Mouse (Mus musculus) limb, embryonic 15.5 days (tissue): ENCODE measurements at regions not wholly inside any gene's neighbourhood (a gene's known extent, or its start where the extent isn't known, plus 50 kb on each side); places are given as distances from the start of the nearest gene placed in this dataset.
A peak's percentile ranks its signal among the peaks of the same experiment; 100 is the strongest.

ENCODE experiments used
- ATAC-seq: fragments of 200-750 bp; cut with Nextera tagmentation; 2 replicates; pipeline ENCODE4 v1.8.0; 2017; ENCODE audit warnings: low read depth, moderate TSS enrichment; ENCODE audit not compliant: insufficient number of reproducible peaks, low FRiP score, low TSS enrichment
- H3K27ac ChIP-seq: fragments of 300-500 bp; sonication (generic); 2 replicates; pipeline ENCODE4 v1.5.1; 2015; ENCODE audit warnings: moderate library complexity, mild to moderate bottlenecking, inconsistent platforms
- H3K27me3 ChIP-seq: fragments of 300-500 bp; sonication (generic); 2 replicates; pipeline ENCODE4 v1.6.1; 2015; ENCODE audit warnings: inconsistent platforms
- H3K36me3 ChIP-seq: fragments of 300-500 bp; sonication (generic); 2 replicates; pipeline ENCODE4 v1.6.1; 2015; ENCODE audit warnings: inconsistent platforms
- H3K4me1 ChIP-seq: fragments of 300-500 bp; sonication (generic); 2 replicates; pipeline ENCODE4 v1.6.1; 2015; ENCODE audit warnings: inconsistent platforms
- H3K4me2 ChIP-seq: fragments of 300-500 bp; sonication (generic); 2 replicates; pipeline ENCODE4 v1.6.1; 2015; ENCODE audit warnings: mild to moderate bottlenecking, inconsistent platforms
- H3K4me3 ChIP-seq: fragments of 300-500 bp; sonication (generic); 2 replicates; pipeline ENCODE4 v1.5.1; 2015; ENCODE audit warnings: mild to moderate bottlenecking, inconsistent platforms
- H3K9ac ChIP-seq: fragments of 300-500 bp; sonication (generic); 2 replicates; pipeline ENCODE4 v1.6.1; 2015; ENCODE audit warnings: inconsistent platforms
- H3K9me3 ChIP-seq: fragments of 300-500 bp; sonication (generic); 2 replicates; pipeline ENCODE4 v1.6.1; 2016; ENCODE audit warnings: inconsistent platforms
- WGBS: fragments of 180-500 bp; shearing (Covaris S2); methylation state at CpG from one replicate; pipeline ENCODE4 v1.1.7; 2015; 5-methylcytosine and 5-hydroxymethylcytosine counted together

- WGBS, result 67% methylated on average over 2 of the region's 2 CpGs
- Histone ChIP-seq H3K4me2 (no peak overlapping the region), H3K27me3 (no peaks in the 10 kb centered on the region), H3K4me3 (no peak overlapping the region), H3K4me1 (peaks cover 7% of the 10 kb centered on the region; the same call in 1 of the 2 replicates), H3K36me3 (no peaks in the 10 kb centered on the region), H3K9ac (no peak overlapping the region), H3K9me3 (no peaks in the 10 kb centered on the region), H3K27ac (no peak overlapping the region)
- no peak for ATAC-seq
These were observed 221.0 kb downstream of the Fzd1 start for GRCm38 (mm10) chr5:4536790-4537189.

- Histone ChIP-seq H3K36me3 (no peaks in the 10 kb centered on the region), H3K9me3 (no peaks in the 10 kb centered on the region), H3K9ac (no peak overlapping the region), H3K4me3 (no peak overlapping the region), H3K27ac (no peak overlapping the region), H3K4me1 (peaks cover 9% of the 10 kb centered on the region), H3K27me3 (no peaks in the 10 kb centered on the region), H3K4me2 (no peak overlapping the region)
- 18% methylated on average over 8 of the region's 8 CpGs for WGBS
- no peak for ATAC-seq
These were observed 221.9 kb downstream of the Fzd1 start for GRCm38 (mm10) chr5:4535951-4536350.

GRCm38 (mm10) chr5:4534512-4534911 is 223.3 kb downstream of the Fzd1 start:
- Histone ChIP-seq H3K9ac (no peak overlapping the region), H3K36me3 (no peaks in the 10 kb centered on the region), H3K9me3 (no peaks in the 10 kb centered on the region), H3K4me3 (no peak overlapping the region), H3K4me1 (peaks cover 15% of the 10 kb centered on the region), H3K4me2 (no peak overlapping the region), H3K27me3 (no peaks in the 10 kb centered on the region), H3K27ac (no peak overlapping the region)
- ATAC-seq, result no peak
- 56% methylated on average over 2 of the region's 2 CpGs for WGBS

- no peaks in the 10 kb centered on the region for H3K27me3 ChIP-seq
- H3K27ac ChIP-seq, result peak overlapping the region; percentile 7; the same call in 1 of the 2 replicates
- H3K9ac ChIP-seq, result no peak overlapping the region
- no peak for ATAC-seq
- WGBS, result 31% methylated on average over 10 of the region's 10 CpGs
- no peak overlapping the region for H3K4me2 ChIP-seq
- no peak overlapping the region for H3K4me3 ChIP-seq
- H3K36me3 ChIP-seq, result no peaks in the 10 kb centered on the region
- H3K4me1 ChIP-seq, result peaks cover 7% of the 10 kb centered on the region; the same call in 1 of the 2 replicates
- H3K9me3 ChIP-seq, result no peaks in the 10 kb centered on the region
These were observed 227.4 kb downstream of the Fzd1 start for GRCm38 (mm10) chr5:4530236-4531067.

- Histone ChIP-seq H3K4me1 (peaks cover 7% of the 10 kb centered on the region; the same call in 1 of the 2 replicates), H3K27me3 (no peaks in the 10 kb centered on the region), H3K36me3 (no peaks in the 10 kb centered on the region), H3K9ac (no peak overlapping the region), H3K27ac (no peak overlapping the region), H3K4me2 (no peak overlapping the region), H3K4me3 (no peak overlapping the region), H3K9me3 (no peaks in the 10 kb centered on the region)
- WGBS, result 69% methylated on average over 9 of the region's 9 CpGs
- ATAC-seq, result no peak
These were observed 231.6 kb downstream of the Fzd1 start for GRCm38 (mm10) chr5:4526042-4526815.

GRCm38 (mm10) chr5:4500599-4500998 is 257.2 kb downstream of the Fzd1 start:
- peaks cover 27% of the 10 kb centered on the region for H3K4me1 ChIP-seq
- H3K4me3 ChIP-seq, result no peak overlapping the region
- no peaks in the 10 kb centered on the region for H3K27me3 ChIP-seq
- no peak for ATAC-seq
- H3K9me3 ChIP-seq, result no peaks in the 10 kb centered on the region
- H3K36me3 ChIP-seq, result no peaks in the 10 kb centered on the region
- no peak overlapping the region for H3K4me2 ChIP-seq
- no peak overlapping the region for H3K27ac ChIP-seq
- WGBS, result 91% methylated on average over 3 of the region's 3 CpGs
- no peak overlapping the region for H3K9ac ChIP-seq

GRCm38 (mm10) chr5:4499036-4499435 is 258.8 kb downstream of the Fzd1 start:
- Histone ChIP-seq H3K9ac (no peak overlapping the region), H3K4me1 (peaks cover 30% of the 10 kb centered on the region), H3K36me3 (no peaks in the 10 kb centered on the region), H3K9me3 (no peaks in the 10 kb centered on the region), H3K4me2 (no peak overlapping the region), H3K4me3 (no peak overlapping the region), H3K27ac (no peak overlapping the region), H3K27me3 (no peaks in the 10 kb centered on the region)
- no peak for ATAC-seq
- 24% methylated on average over 4 of the region's 4 CpGs for WGBS

- H3K4me1 ChIP-seq, result peaks cover 30% of the 10 kb centered on the region
- H3K36me3 ChIP-seq, result no peaks in the 10 kb centered on the region
- no peaks in the 10 kb centered on the region for H3K27me3 ChIP-seq
- no peak overlapping the region for H3K9ac ChIP-seq
- H3K27ac ChIP-seq, result no peak overlapping the region
- H3K4me3 ChIP-seq, result no peak overlapping the region
- no peaks in the 10 kb centered on the region for H3K9me3 ChIP-seq
- no peak overlapping the region for H3K4me2 ChIP-seq
- WGBS, result 65% methylated on average over 3 of the region's 3 CpGs
- ATAC-seq, result no peak
These were observed 259.4 kb downstream of the Fzd1 start for GRCm38 (mm10) chr5:4498425-4498824.

- H3K4me3 ChIP-seq, result no peak overlapping the region
- H3K9me3 ChIP-seq, result no peaks in the 10 kb centered on the region
- no peaks in the 10 kb centered on the region for H3K27me3 ChIP-seq
- 0 out of 2 replicates have a peak overlapping the region, but pooled peaks have one; percentile 19 for H3K4me2 ChIP-seq
- H3K4me1 ChIP-seq, result peaks cover 30% of the 10 kb centered on the region
- no peak overlapping the region for H3K9ac ChIP-seq
- WGBS, result 29% methylated on average over 3 of the region's 3 CpGs
- H3K36me3 ChIP-seq, result no peaks in the 10 kb centered on the region
- ATAC-seq, result no peak
- no peak overlapping the region for H3K27ac ChIP-seq
These were observed 261.0 kb downstream of the Fzd1 start for GRCm38 (mm10) chr5:4496907-4497200.

- no peak overlapping the region; the same call in 1 of the 2 replicates for H3K27ac ChIP-seq
- H3K4me3 ChIP-seq, result no peak overlapping the region
- no peak for ATAC-seq
- H3K27me3 ChIP-seq, result no peaks in the 10 kb centered on the region
- H3K4me2 ChIP-seq, result peak overlapping the region; percentile 19; the same call in 1 of the 2 replicates
- H3K4me1 ChIP-seq, result peaks cover 30% of the 10 kb centered on the region
- H3K36me3 ChIP-seq, result no peaks in the 10 kb centered on the region
- WGBS, result 22% methylated on average over 20 of the region's 20 CpGs
- H3K9me3 ChIP-seq, result no peaks in the 10 kb centered on the region
- no peak overlapping the region for H3K9ac ChIP-seq
These were observed 261.5 kb downstream of the Fzd1 start for GRCm38 (mm10) chr5:4496132-4496906.

GRCm38 (mm10) chr5:4495482-4495881 is 262.4 kb downstream of the Fzd1 start:
- no peak overlapping the region for H3K9ac ChIP-seq
- ATAC-seq, result no peak
- H3K9me3 ChIP-seq, result no peaks in the 10 kb centered on the region
- H3K4me2 ChIP-seq, result no peak overlapping the region
- no peaks in the 10 kb centered on the region for H3K27me3 ChIP-seq
- 68% methylated on average over 6 of the region's 6 CpGs for WGBS
- no peaks in the 10 kb centered on the region for H3K36me3 ChIP-seq
- H3K4me1 ChIP-seq, result peaks cover 30% of the 10 kb centered on the region
- H3K4me3 ChIP-seq, result no peak overlapping the region
- H3K27ac ChIP-seq, result no peak overlapping the region
